Mouse (Mus musculus) kidney, adult 2 months (tissue): ENCODE measurements around the gene Anxa4.

Experiments used
- CTCF ChIP-seq: fragments of 200-500 bp; conservative IDR thresholded peaks from 2 replicates; pipeline ENCODE4 v1.5.1; 2011; ENCODE audit warnings: low read depth, mild to moderate bottlenecking, control low read depth, low read length, moderate library complexity, mixed read lengths; ENCODE audit not compliant: insufficient read depth, insufficient read length
- POLR2A ChIP-seq: fragments of 200-500 bp; IDR thresholded peaks from one replicate; pipeline ENCODE4 v1.6.1; 2011; ENCODE audit warnings: low read depth, low read length, control low read depth

DNA sequence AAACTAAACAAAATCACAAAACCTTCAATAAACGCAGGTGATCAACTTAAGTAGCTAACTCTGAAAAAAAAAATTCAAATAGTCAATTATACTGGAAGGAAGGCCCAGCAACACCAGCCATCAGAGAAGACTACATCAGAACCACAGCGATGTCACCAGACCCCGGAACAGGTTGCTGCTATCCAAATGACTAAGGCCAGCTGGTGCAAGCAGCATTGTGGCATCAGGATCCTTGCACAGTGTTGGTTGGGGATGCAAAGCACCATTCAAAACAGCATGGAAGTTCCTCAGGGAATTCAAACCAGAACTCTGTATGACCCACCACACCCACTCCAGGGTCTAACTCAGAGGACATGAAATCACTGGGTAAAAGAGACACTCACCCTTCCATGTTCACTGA lies 6.8 kb downstream of the Anxa4 start:
- TF ChIP-seq CTCF: no peak
- TF ChIP-seq POLR2A: no peak
